Mouse (Mus musculus) lung, embryonic 16.5 days (tissue): Measurements from ENCODE around the gene Dip2b. TPM values are rescaled to one million over a fixed set of nuclear protein-coding genes. Genes with fewer than 3 reads are reported as not detected.
A peak's percentile ranks its signal among the peaks of the same experiment; 100 is the strongest.

Experiments used
- ATAC-seq: fragments of 200-750 bp; cut with Nextera tagmentation; 2 replicates; pipeline ENCODE4 v1.8.0; 2017; ENCODE audit warnings: low read depth, mild to moderate bottlenecking, moderate library complexity
- H3K27ac ChIP-seq: fragments of 300-500 bp; sonication (generic); 2 replicates; pipeline ENCODE4 v1.5.1; 2014; ENCODE audit warnings: mild to moderate bottlenecking, control low read depth, low read length
- H3K27me3 ChIP-seq: fragments of 300-500 bp; sonication (generic); 2 replicates; pipeline ENCODE4 v1.6.1; 2014; ENCODE audit warnings: low read depth, low read length, mixed read lengths; ENCODE audit not compliant: control insufficient read depth, insufficient read depth
- H3K36me3 ChIP-seq: fragments of 300-500 bp; sonication (generic); 2 replicates; pipeline ENCODE4 v1.6.1; 2014; ENCODE audit warnings: low read length; ENCODE audit not compliant: control insufficient read depth, insufficient read depth
- H3K4me1 ChIP-seq: fragments of 300-500 bp; sonication (generic); replicated peaks from 2 replicates; pipeline ENCODE4 v1.6.1; 2014; ENCODE audit warnings: low read length, mixed read lengths; ENCODE audit not compliant: control insufficient read depth, insufficient read depth
- H3K4me2 ChIP-seq: fragments of 300-500 bp; sonication (generic); 2 replicates; pipeline ENCODE4 v1.6.1; 2014; ENCODE audit warnings: low read depth, low read length, control low read depth
- H3K4me3 ChIP-seq: fragments of 300-500 bp; sonication (generic); 2 replicates; pipeline ENCODE4 v1.5.1; 2014; ENCODE audit warnings: mild to moderate bottlenecking, low read length, control low read depth
- H3K9ac ChIP-seq: fragments of 300-500 bp; sonication (generic); 2 replicates; pipeline ENCODE4 v1.6.1; 2014; ENCODE audit warnings: low read length, control low read depth
- H3K9me3 ChIP-seq: fragments of 300-500 bp; sonication (generic); 2 replicates; pipeline ENCODE4 v1.6.1; 2016; ENCODE audit warnings: low read length; ENCODE audit not compliant: control insufficient read depth
- WGBS: fragments of 180-500 bp; shearing (Covaris S2); extraction: QIAGEN DNeasy Blood & Tissue Kit; methylation state at CpG from one replicate; pipeline ENCODE4 v1.1.7; 2014; 5-methylcytosine and 5-hydroxymethylcytosine counted together
- polyA plus RNA-seq: library from polyadenylated mRNA; unstranded; fragments of >200 nt; fragmentation: Nextera tagmentation; extraction: Ambion mirVana; gene quantifications from 2 replicates; pipeline ENCODE4 v1.2.1, GENCODE M21; 2015

Gene Dip2b
- polyA plus RNA-seq, 1 experiment from 2014 or later: 10.4 TPM

DNA sequence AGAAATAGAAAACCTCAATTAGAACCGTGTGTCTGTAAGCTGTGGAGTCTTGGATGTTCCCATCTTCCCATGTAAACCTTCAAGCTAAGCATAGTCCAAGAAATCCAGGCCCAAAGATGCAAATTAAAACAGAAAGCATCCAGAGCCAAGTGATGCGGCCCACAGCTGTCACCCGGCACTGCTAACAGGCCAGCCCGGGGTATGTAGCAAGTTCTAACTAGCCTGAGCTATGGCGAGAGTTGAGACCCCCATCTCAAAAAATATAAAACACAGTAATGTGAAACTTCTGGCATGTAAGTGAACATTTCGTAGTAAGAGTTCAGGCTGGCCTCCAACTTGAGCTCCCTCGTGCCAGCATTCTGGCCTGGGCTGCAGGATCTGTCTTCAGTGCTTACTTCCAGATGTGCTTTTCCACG lies 129.7 kb downstream of the Dip2b start:
- peak; percentile 58 for ATAC-seq
- Histone ChIP-seq H3K27me3 (no peaks in the 10 kb centered on the region), H3K9me3 (no peaks in the 10 kb centered on the region), H3K27ac (peak overlapping the region; percentile 73), H3K36me3 (peaks cover 19% of the 10 kb centered on the region), H3K4me1 (no peaks in the 10 kb centered on the region), H3K9ac (no peak overlapping the region), H3K4me3 (no peak overlapping the region), H3K4me2 (no peak overlapping the region)
- WGBS: 62% methylated on average over 8 of the region's 8 CpGs

DNA sequence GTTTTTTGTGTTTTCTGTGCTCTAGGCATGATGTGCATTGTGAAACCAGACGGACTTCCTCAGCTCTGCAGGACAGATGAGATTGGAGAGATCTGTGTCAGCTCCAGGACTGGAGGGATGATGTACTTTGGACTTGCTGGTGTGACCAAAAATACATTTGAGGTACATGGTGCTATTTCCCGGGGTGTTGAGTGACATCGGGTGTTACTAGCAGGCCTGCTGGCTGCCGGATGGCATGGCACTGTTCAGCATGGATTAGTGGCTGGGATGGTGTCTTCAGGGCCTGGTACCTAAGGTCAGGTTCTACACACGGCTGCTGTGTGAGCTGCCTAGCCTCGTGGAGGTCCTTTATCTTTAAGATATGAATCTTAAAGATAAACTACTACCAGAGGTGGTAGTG lies 136.7 kb downstream of the Dip2b start:
- Histone ChIP-seq H3K36me3 (peaks cover 24% of the 10 kb centered on the region), H3K4me3 (no peak overlapping the region)

DNA sequence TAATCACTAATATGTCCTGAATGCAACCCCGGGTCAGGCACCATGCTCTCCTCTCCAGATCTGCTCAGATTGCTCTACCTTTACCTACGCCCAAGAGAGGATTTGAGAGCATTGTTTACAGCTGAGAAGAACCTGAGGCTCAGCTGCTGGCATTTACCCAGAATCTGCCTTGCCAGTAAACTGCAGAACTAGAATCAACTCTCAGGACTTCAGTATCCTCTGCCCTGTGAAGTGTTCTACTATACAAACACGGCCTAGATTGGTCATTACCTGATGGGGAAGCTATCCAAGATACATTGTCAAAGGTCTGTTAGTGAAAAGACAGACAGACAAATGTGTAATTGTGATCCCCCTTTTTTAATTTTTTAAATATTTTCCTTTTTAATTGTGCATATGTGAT lies 138.7 kb downstream of the Dip2b start:
- Histone ChIP-seq H3K4me3 (no peak overlapping the region), H3K9me3 (no peaks in the 10 kb centered on the region), H3K36me3 (peaks cover 23% of the 10 kb centered on the region), H3K27ac (no peak overlapping the region), H3K27me3 (no peaks in the 10 kb centered on the region), H3K4me2 (no peak overlapping the region), H3K4me1 (no peaks in the 10 kb centered on the region), H3K9ac (no peak overlapping the region)
- 89% methylated on average over 3 of the region's 3 CpGs for WGBS
- ATAC-seq: no peak

More for the DNA sequence above, 136.7 kb downstream of the Dip2b start:
- 65% methylated on average over 6 of the region's 6 CpGs for WGBS
- ATAC-seq: no peak
- Histone ChIP-seq H3K4me1 (no peaks in the 10 kb centered on the region), H3K9ac (no peak overlapping the region), H3K4me2 (no peak overlapping the region), H3K9me3 (no peaks in the 10 kb centered on the region), H3K27ac (no peak overlapping the region), H3K27me3 (no peaks in the 10 kb centered on the region)

DNA sequence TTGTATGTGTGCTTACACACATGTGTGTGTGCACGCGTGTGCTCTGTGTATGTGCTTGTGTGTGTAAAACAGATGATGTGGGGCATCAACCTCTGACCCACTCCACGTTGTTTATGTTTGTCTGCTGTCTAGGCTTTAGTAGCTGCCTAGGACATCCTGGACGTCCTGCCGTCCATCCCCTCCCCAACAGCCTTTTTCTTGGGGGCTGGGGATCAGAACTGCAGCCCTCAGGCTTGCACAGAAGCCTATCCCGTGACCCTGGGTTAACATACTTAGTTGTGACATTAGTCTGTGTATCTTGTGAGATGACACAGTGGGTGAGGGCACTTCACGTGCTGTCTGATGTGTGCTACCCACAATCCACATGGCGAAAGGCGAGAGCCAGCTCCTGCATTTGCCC lies 139.1 kb downstream of the Dip2b start:
- Histone ChIP-seq H3K4me2 (no peak overlapping the region), H3K36me3 (peaks cover 23% of the 10 kb centered on the region), H3K9me3 (no peaks in the 10 kb centered on the region), H3K4me3 (no peak overlapping the region), H3K27me3 (no peaks in the 10 kb centered on the region), H3K27ac (no peak overlapping the region), H3K4me1 (no peaks in the 10 kb centered on the region), H3K9ac (no peak overlapping the region)
- ATAC-seq: no peak
- 72% methylated on average over 9 of the region's 9 CpGs for WGBS

DNA sequence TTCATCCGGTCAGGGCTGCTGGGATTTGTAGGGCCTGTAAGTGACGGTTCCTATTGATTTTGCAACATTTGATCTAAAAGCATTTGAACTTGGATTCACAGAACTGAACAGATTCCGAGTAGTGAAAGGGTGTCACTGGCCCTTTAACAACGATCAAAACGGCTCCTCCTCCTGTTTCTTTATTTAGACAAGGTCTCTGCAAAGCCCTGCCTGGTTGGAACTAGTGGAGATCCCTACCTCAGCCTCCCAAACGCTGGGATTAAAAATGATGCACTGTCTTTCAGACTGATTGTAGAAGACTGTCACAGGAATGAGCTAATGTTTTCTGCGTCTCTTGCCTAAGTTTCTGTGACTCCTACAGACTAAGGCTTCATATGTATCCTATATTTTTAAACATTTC lies 140.0 kb downstream of the Dip2b start:
- Histone ChIP-seq H3K27ac (no peak overlapping the region), H3K9me3 (no peaks in the 10 kb centered on the region), H3K4me3 (no peak overlapping the region), H3K4me2 (no peak overlapping the region), H3K4me1 (no peaks in the 10 kb centered on the region), H3K9ac (no peak overlapping the region), H3K36me3 (peaks cover 23% of the 10 kb centered on the region), H3K27me3 (no peaks in the 10 kb centered on the region)
- WGBS: 48% methylated on average over 7 of the region's 7 CpGs
- no peak for ATAC-seq

DNA sequence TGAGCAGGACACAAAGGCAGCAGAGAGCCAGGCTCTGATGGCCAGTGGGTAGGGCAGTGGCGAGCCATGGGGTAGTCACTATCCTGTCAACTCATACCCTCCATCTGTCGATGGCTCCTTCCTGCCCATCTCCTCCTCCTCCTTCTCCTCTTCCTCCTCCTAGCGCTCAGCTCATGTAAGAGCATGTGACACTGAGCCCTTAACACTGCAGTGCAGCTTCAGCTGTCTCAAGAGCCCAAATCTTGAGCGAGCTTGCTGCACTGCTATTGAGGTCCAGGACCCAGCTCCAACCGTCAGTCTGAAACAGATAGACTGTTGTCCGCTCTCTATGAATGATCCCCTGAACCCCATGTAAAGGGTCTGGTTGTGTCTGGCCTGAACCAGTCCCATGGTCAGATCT lies 141.2 kb downstream of the Dip2b start:
- peaks cover 22% of the 10 kb centered on the region for H3K36me3 ChIP-seq
- no peak overlapping the region for H3K27ac ChIP-seq
- H3K4me1 ChIP-seq: no peaks in the 10 kb centered on the region
- no peaks in the 10 kb centered on the region for H3K27me3 ChIP-seq
- H3K9ac ChIP-seq: no peak overlapping the region
- H3K4me2 ChIP-seq: no peak overlapping the region
- ATAC-seq: no peak
- 86% methylated on average over 6 of the region's 6 CpGs for WGBS
- H3K4me3 ChIP-seq: no peak overlapping the region
- H3K9me3 ChIP-seq: no peaks in the 10 kb centered on the region

DNA sequence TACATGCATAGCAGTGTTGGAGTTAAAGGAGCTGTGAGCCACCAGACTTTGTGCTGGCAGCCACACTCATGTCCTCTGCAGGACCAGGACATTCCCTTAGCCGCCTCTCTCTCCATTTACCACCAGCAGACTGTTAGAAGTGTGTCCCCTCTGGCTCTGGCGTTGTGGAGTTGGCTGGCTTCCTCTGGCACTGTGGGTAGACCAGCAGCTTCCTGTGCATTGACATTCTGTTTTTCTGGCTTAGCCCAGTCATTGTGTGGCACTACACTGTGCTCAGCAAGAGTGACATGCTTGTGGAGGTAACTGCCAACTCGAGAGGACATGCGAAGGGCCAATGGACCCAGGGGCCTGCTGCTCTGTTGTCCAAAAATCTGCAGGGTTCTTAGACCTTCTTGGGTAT lies 141.8 kb downstream of the Dip2b start:
- Histone ChIP-seq H3K4me1 (no peaks in the 10 kb centered on the region), H3K9me3 (no peaks in the 10 kb centered on the region), H3K27ac (no peak overlapping the region), H3K4me2 (no peak overlapping the region), H3K9ac (no peak overlapping the region), H3K4me3 (no peak overlapping the region), H3K36me3 (peaks cover 16% of the 10 kb centered on the region), H3K27me3 (no peaks in the 10 kb centered on the region)
- no peak for ATAC-seq
- 86% methylated on average over 4 of the region's 4 CpGs for WGBS

DNA sequence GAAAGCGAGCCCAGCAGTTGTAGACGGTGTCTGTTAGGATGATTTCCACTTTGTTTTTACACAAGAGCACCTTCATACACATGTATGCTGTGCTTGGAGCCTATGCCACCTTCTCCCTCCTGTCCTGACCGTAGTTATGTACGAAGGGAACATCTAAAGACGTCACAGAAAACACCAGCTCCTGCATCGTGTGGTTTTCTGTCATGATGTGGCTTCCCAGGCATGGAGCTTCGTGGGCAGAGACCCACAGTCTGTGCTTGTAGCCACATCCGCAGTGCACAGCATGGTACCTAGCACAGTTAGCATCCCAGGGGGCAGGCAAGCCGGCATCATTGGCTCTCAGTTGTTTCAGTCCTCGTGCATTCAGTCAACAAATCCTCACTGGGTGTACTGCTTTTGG lies 143.4 kb downstream of the Dip2b start:
- no peak overlapping the region for H3K27ac ChIP-seq
- no peaks in the 10 kb centered on the region for H3K27me3 ChIP-seq
- no peak overlapping the region for H3K4me2 ChIP-seq
- no peaks in the 10 kb centered on the region for H3K4me1 ChIP-seq
- 87% methylated on average over 10 of the region's 10 CpGs for WGBS
- ATAC-seq: no peak
- no peak overlapping the region for H3K9ac ChIP-seq
- H3K4me3 ChIP-seq: no peak overlapping the region
- no peaks in the 10 kb centered on the region for H3K9me3 ChIP-seq
- H3K36me3 ChIP-seq: peaks cover 20% of the 10 kb centered on the region

DNA sequence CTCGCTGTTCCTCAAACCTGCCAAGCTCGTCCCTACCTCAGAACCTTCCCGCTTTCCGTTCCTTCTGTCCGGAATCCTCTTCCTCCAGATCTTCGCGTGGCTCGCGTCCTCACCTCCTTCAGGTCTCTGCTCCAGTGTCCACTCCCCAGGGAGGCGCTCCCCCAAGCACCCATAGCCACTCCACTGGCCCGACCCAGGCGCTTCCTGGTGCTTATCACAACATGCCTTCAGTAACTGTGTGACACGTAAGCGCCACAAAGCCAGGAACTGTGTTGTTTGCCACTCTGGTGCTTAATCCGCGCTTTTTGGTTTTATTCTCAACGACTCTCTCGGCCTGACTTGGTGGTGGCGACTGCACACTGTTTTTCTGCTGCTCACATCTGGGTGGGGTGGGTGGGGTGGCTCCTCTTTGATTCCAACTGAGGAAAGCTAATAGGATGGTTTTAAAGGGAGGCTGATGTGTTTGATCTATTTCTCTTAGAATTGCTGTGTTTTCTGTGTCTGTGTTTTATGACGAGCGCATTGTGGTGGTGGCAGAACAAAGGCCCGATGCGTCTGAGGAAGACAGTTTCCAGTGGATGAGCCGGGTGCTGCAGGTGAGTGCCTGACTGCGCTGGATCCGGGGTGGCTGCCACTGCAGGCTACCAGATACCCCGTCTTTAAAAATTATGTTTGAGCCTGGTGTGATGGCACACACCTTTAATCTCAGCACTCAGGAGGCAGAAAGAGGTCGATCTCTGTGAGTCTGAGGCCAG lies 144.2 kb downstream of the Dip2b start:
- Histone ChIP-seq H3K36me3 (peaks cover 21% of the 10 kb centered on the region), H3K9me3 (no peaks in the 10 kb centered on the region), H3K27me3 (no peaks in the 10 kb centered on the region), H3K9ac (no peak overlapping the region), H3K4me2 (no peak overlapping the region), H3K27ac (no peak overlapping the region), H3K4me3 (no peak overlapping the region), H3K4me1 (no peaks in the 10 kb centered on the region)
- ATAC-seq: no peak
- 83% methylated on average over 28 of the region's 28 CpGs for WGBS

DNA sequence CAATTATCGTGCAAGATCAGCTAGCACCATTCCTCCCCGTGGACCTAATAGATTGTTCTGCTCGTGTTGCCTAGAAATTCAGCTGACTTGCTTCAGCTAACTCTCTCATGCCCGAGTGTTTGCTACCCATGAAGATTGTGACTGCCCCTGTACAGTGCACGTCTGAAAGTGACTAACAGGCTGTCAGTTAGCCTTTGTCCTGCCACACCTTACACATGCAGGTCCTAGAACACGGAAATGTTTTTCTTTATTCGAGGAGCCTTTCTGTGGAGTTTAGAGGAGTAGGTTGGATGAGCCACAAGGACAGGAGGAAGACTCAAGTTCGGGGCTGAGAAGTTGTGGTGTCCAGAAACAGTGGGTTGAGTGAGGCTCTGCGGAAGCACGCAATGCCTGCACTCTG lies 145.0 kb downstream of the Dip2b start:
- Histone ChIP-seq H3K4me1 (no peaks in the 10 kb centered on the region), H3K27me3 (no peaks in the 10 kb centered on the region), H3K27ac (no peak overlapping the region), H3K9me3 (no peaks in the 10 kb centered on the region), H3K4me3 (no peak overlapping the region), H3K9ac (no peak overlapping the region), H3K4me2 (no peak overlapping the region), H3K36me3 (peaks cover 20% of the 10 kb centered on the region)
- 82% methylated on average over 10 of the region's 10 CpGs for WGBS
- no peak for ATAC-seq
